In genomic region chr13:10029944-10030343, GRCm38 (mm10) we compare ENCODE assay signal across 17 mouse cellular contexts.
"Had no signal": no experiment of that assay in that cellular context is flagged by ENCODE, and none has a peak within 500 bp of the region (broad histone marks: within the 10 kb centered on the region; RNA-seq: fewer than 3 reads in every experiment).

No protein-coding gene starts in this region.

- H3K9me3 ChIP-seq: liver, embryonic 13.5 days; midbrain, embryonic 12.5 days; midbrain, embryonic 15.5 days; neural tube, embryonic 12.5 days; neural tube, embryonic 15.5 days; stomach, embryonic 15.5 days had no signal

- DNase-seq: kidney, postnatal 25 days; layer of hippocampus, adult 9-11 months; liver, embryonic 13.5 days; lung, adult 2 months; retina, postnatal 1 day; right cerebral cortex, postnatal 25 days; spleen, adult 18-20 months; thymus, adult 18-20 months; thymus, postnatal 36 days had no signal

- H3K9ac ChIP-seq: liver, embryonic 13.5 days; midbrain, embryonic 12.5 days; midbrain, embryonic 15.5 days; neural tube, embryonic 12.5 days; neural tube, embryonic 15.5 days; stomach, embryonic 15.5 days had no signal

- H3K4me1 ChIP-seq: liver, embryonic 13.5 days; midbrain, embryonic 12.5 days; neural tube, embryonic 12.5 days; neural tube, embryonic 15.5 days; stomach, embryonic 15.5 days had no signal

- H3K27ac ChIP-seq: kidney, postnatal 0 days; layer of hippocampus, adult 2 months; liver, embryonic 13.5 days; macrophage; midbrain, embryonic 12.5 days; midbrain, embryonic 15.5 days; neural tube, embryonic 12.5 days; neural tube, embryonic 15.5 days; stomach, embryonic 15.5 days had no signal

- H3K4me3 ChIP-seq: layer of hippocampus, adult 2 months; liver, embryonic 13.5 days; midbrain, embryonic 12.5 days; midbrain, embryonic 15.5 days; neural tube, embryonic 12.5 days; neural tube, embryonic 15.5 days; stomach, embryonic 15.5 days had no signal

- H3K27me3 ChIP-seq: liver, embryonic 13.5 days; midbrain, embryonic 12.5 days; midbrain, embryonic 15.5 days; neural tube, embryonic 12.5 days; neural tube, embryonic 15.5 days; stomach, embryonic 15.5 days had no signal

- H3K36me3 ChIP-seq: liver, embryonic 13.5 days; midbrain, embryonic 12.5 days; midbrain, embryonic 15.5 days; neural tube, embryonic 12.5 days; neural tube, embryonic 15.5 days; stomach, embryonic 15.5 days had no signal
